Mouse (Mus musculus) limb, embryonic 11.5 days (tissue): ENCODE data around the gene Pkhd1. TPM values are rescaled to one million over a fixed set of nuclear protein-coding genes. Genes with fewer than 3 reads are reported as not detected.

ENCODE experiments used
- ATAC-seq: fragments of 200-750 bp; cut with Nextera tagmentation; 2 replicates; pipeline ENCODE4 v1.8.0; 2017; ENCODE audit warnings: low read depth; ENCODE audit not compliant: insufficient number of reproducible peaks, low FRiP score, low TSS enrichment
- DNase-seq: peaks from one replicate; pipeline ENCODE4 v3.0.0-alpha.2; 2015; ENCODE audit warnings: low spot score
- H3K27ac ChIP-seq: fragments of 300-500 bp; sonication (generic); replicated peaks from 2 replicates; pipeline ENCODE4 v1.5.1; 2014; ENCODE audit warnings: low read depth, mild to moderate bottlenecking, low read length
- H3K27me3 ChIP-seq: fragments of 300-500 bp; sonication (generic); 2 replicates; pipeline ENCODE4 v1.6.1; 2014; ENCODE audit warnings: mild to moderate bottlenecking, low read length, mixed read lengths; ENCODE audit not compliant: control insufficient read depth, insufficient read depth
- H3K36me3 ChIP-seq: fragments of 300-500 bp; sonication (generic); 2 replicates; pipeline ENCODE4 v1.6.1; 2014; ENCODE audit warnings: mild to moderate bottlenecking, low read length, moderate library complexity, mixed read lengths; ENCODE audit not compliant: control insufficient read depth, insufficient read depth
- H3K4me1 ChIP-seq: fragments of 300-500 bp; sonication (generic); 2 replicates; pipeline ENCODE4 v1.6.1; 2014; ENCODE audit warnings: low read length, mixed read lengths; ENCODE audit not compliant: control insufficient read depth, insufficient read depth
- H3K4me2 ChIP-seq: fragments of 300-500 bp; sonication (generic); 2 replicates; pipeline ENCODE4 v1.6.1; 2014; ENCODE audit warnings: low read depth, mild to moderate bottlenecking, moderate library complexity; ENCODE audit not compliant: severe bottlenecking
- H3K4me3 ChIP-seq: fragments of 300-500 bp; sonication (generic); 2 replicates; pipeline ENCODE4 v1.5.1; 2014; ENCODE audit warnings: low read depth, low read length
- H3K9ac ChIP-seq: fragments of 300-500 bp; sonication (generic); 2 replicates; pipeline ENCODE4 v1.6.1; 2014; ENCODE audit warnings: mild to moderate bottlenecking, low read length
- H3K9me3 ChIP-seq: fragments of 300-500 bp; sonication (generic); 2 replicates; pipeline ENCODE4 v1.6.1; 2016; ENCODE audit warnings: low read length; ENCODE audit not compliant: control insufficient read depth
- WGBS: fragments of 180-500 bp; shearing (Covaris S2); extraction: QIAGEN DNeasy Blood & Tissue Kit; methylation state at CpG from one replicate; pipeline ENCODE4 v1.1.7; 2014; 5-methylcytosine and 5-hydroxymethylcytosine counted together
- polyA plus RNA-seq: library from polyadenylated mRNA; unstranded; fragments of >200 nt; fragmentation: Nextera tagmentation; extraction: Ambion mirVana; gene quantifications from 2 replicates; pipeline ENCODE4 v1.2.1, GENCODE M21; 2014

Gene Pkhd1
- polyA plus RNA-seq, 1 experiment from 2014 or later = not detected

- no peak for DNase-seq
- H3K36me3 ChIP-seq = no peaks in the 10 kb centered on the region
- H3K4me3 ChIP-seq = no peak overlapping the region
- no peak for ATAC-seq
- no peaks in the 10 kb centered on the region for H3K4me1 ChIP-seq
- H3K27ac ChIP-seq = no peak overlapping the region
- H3K4me2 ChIP-seq = no peak overlapping the region
- WGBS = 80% methylated on average over 1 of the region's 1 CpGs
- H3K9ac ChIP-seq = no peak overlapping the region
- no peaks in the 10 kb centered on the region for H3K27me3 ChIP-seq
- H3K9me3 ChIP-seq = no peaks in the 10 kb centered on the region
Observed at GRCm38 (mm10) chr1:20117331-20117730, 500.5 kb downstream of the Pkhd1 start.

DNA sequence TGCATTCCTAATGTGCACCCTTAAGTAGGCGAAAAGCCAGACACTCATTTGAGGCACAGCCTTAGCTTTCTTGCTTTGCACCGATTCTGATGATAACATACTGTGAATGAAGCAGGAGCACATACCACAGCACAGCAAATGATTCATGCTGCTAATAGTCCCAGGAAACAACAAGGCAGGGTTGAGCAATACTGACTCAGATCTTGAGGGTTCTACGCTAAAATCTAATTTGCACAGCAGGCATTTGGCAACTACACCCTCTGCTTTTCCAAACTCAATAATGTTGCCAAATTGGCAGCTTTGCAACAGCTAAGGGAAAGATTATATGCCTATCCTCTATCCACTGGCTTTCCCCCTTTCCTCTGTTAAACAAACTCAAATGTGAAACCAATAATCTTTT, 548.1 kb downstream of the Pkhd1 start:
- ATAC-seq (no peak), DNase-seq (no peak)
- no peak overlapping the region for H3K4me2 ChIP-seq
- H3K27ac ChIP-seq = no peak overlapping the region
- no peaks in the 10 kb centered on the region for H3K4me1 ChIP-seq
- no peak overlapping the region for H3K9ac ChIP-seq
- 82% methylated on average over 3 of the region's 3 CpGs for WGBS
- no peaks in the 10 kb centered on the region for H3K36me3 ChIP-seq
- no peaks in the 10 kb centered on the region for H3K27me3 ChIP-seq
- no peak overlapping the region for H3K4me3 ChIP-seq
- H3K9me3 ChIP-seq = no peaks in the 10 kb centered on the region

DNA sequence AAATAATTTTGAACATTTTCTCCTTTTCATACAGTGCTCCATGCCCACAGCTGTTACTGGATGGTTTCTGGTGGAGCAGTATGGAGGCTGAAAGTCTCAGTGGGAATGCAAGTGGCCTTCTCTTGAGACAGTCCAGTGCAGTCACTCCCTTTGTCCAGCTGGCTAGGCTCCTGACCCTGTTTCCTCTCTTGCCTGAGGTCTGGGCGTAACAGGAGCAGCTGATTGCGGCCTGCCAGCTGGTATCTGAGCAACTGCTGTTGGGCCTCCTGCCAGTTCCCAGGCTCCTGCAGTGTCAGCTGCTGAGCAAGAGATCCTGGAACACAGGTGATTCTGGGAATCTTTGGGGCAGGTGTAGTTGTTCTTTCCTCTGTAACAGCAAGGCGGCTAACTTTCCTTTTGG, 559.6 kb downstream of the Pkhd1 start:
- DNase-seq = no peak
- Histone ChIP-seq H3K4me1 (no peaks in the 10 kb centered on the region), H3K27me3 (no peaks in the 10 kb centered on the region), H3K4me3 (no peak overlapping the region), H3K36me3 (no peaks in the 10 kb centered on the region), H3K27ac (no peak overlapping the region), H3K9ac (no peak overlapping the region), H3K9me3 (no peaks in the 10 kb centered on the region), H3K4me2 (no peak overlapping the region)
- ATAC-seq = no peak
- WGBS = 71% methylated on average over 3 of the region's 3 CpGs

DNA sequence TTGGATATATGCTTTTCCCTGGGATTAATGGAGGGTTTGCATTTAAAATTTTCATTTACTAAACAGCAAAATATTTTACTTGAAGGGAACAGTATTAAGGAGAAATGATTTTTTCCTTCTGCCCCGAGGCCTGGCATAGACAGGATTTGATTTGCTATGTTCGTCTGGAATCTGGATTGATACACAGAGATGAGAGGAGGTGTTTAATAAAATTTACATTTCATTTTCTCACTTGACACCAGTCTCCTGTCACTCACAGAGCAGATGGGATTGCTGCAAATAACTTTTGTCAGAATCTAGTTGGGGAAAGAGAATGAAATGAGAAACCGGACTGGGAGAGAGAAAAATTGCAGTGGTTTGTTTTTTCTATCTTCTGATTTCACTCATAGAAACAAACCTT, 578.5 kb downstream of the Pkhd1 start:
- no peaks in the 10 kb centered on the region for H3K4me1 ChIP-seq
- no peak for DNase-seq

DNA sequence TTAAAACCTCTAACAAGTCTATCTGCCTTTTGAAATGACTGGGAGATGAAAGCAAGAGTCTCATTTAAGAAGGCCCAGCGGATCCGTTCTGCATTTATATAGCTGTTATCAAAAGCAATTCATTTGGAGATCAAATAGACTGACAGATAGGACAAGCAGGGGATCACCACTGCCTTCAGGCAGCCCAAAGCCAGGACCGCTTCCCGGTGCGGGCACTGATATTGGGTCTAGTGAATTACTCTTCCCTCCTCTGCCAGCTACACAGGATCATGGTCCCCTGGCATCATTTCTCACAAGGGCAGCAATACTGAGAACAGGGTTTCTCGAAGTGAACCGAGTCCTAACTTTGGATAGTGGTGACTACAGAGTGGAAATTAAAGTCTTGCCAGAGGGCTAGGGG, 582.6 kb downstream of the Pkhd1 start:
- ATAC-seq = no peak
- Histone ChIP-seq H3K4me1 (no peaks in the 10 kb centered on the region), H3K9ac (no peak overlapping the region), H3K9me3 (no peaks in the 10 kb centered on the region), H3K4me3 (no peak overlapping the region), H3K4me2 (no peak overlapping the region), H3K27me3 (no peaks in the 10 kb centered on the region), H3K36me3 (no peaks in the 10 kb centered on the region), H3K27ac (no peak overlapping the region)
- no peak for DNase-seq
- WGBS = 82% methylated on average over 7 of the region's 7 CpGs

More for the DNA sequence above, 578.5 kb downstream of the Pkhd1 start:
- no peak for ATAC-seq
- Histone ChIP-seq H3K36me3 (no peaks in the 10 kb centered on the region), H3K9me3 (no peaks in the 10 kb centered on the region), H3K4me2 (no peak overlapping the region), H3K9ac (no peak overlapping the region), H3K27ac (no peak overlapping the region), H3K27me3 (no peaks in the 10 kb centered on the region), H3K4me3 (no peak overlapping the region)
- WGBS = 88% methylated on average over 3 of the region's 3 CpGs

DNA sequence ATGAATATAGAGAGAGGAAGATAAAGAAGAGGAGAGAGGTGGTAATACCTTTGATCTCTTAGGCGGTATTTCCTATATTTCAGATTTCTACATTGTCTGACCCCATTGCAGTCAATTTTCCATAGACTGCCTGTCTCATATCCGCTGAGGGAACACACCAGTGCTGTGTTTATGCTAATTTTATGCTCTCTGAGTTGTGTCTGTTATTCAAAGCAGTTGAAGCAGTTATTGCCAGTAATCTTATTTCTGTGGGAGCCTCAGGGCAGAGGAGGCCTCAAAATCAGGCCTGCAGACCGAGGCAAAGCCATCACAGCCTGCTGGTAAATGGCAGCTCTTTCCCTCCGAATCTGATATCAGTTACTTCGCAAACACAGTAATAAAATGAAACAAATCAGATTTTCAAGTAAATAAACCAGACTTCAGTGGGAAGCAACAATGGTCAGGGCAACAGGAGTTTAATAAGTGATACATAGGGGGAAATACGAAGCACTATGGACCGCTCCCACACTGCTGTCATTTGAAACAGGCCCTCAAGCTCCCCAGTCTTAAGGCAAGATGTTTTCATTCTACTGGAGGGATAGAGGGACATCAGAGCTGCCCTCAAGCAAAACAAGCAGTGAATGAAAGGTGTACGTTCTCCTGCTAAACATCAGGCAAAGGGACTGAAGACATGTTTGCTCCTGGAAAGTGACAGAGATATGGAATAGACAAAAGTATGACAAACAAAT, 599.5 kb downstream of the Pkhd1 start:
- H3K4me1 ChIP-seq = no peaks in the 10 kb centered on the region
- H3K27me3 ChIP-seq = no peaks in the 10 kb centered on the region
- no peaks in the 10 kb centered on the region for H3K9me3 ChIP-seq
- H3K4me2 ChIP-seq = no peak overlapping the region
- DNase-seq (no peak), ATAC-seq (no peak)
- no peak overlapping the region for H3K9ac ChIP-seq
- H3K27ac ChIP-seq = no peak overlapping the region
- H3K4me3 ChIP-seq = no peak overlapping the region
- WGBS = 78% methylated on average over 8 of the region's 8 CpGs
- H3K36me3 ChIP-seq = no peaks in the 10 kb centered on the region

GRCm38 (mm10) chr1:20017619-20018018, 600.2 kb downstream of the Pkhd1 start:
- 91% methylated on average over 4 of the region's 4 CpGs for WGBS
- Histone ChIP-seq H3K4me3 (no peak overlapping the region), H3K4me2 (no peak overlapping the region), H3K9me3 (no peaks in the 10 kb centered on the region), H3K27me3 (no peaks in the 10 kb centered on the region), H3K9ac (no peak overlapping the region), H3K27ac (no peak overlapping the region), H3K36me3 (no peaks in the 10 kb centered on the region), H3K4me1 (no peaks in the 10 kb centered on the region)
- ATAC-seq = no peak
- no peak for DNase-seq
